Mouse (Mus musculus) C2C12 (cell line): ENCODE measurements around the gene B3gnt3. TPM values are rescaled to one million over a fixed set of nuclear protein-coding genes. Genes with fewer than 3 reads are reported as not detected.
A peak's percentile ranks its signal among the peaks of the same experiment; 100 is the strongest.

Source experiments
- H3K27me3 ChIP-seq: one replicate; pipeline ENCODE4 v1.6.1; 2011; ENCODE audit not compliant: control insufficient read depth, insufficient read depth, insufficient read length
- H3K36me3 ChIP-seq: one replicate; pipeline ENCODE4 v1.6.1; 2011; ENCODE audit not compliant: control insufficient read depth, insufficient read depth
- H3K4me3 ChIP-seq: one replicate; pipeline ENCODE4 v1.5.1; 2011; ENCODE audit warnings: mild to moderate bottlenecking, control low read depth; ENCODE audit not compliant: poor library complexity, insufficient read depth, severe bottlenecking
- H3K79me2 ChIP-seq: one replicate; pipeline ENCODE4 v1.6.1; 2011; ENCODE audit not compliant: control insufficient read depth, insufficient read depth
- H3K79me3 ChIP-seq: one replicate; pipeline ENCODE4 v1.6.1; 2011; ENCODE audit warnings: low read depth, control low read depth
- H3ac ChIP-seq: one replicate; pipeline ENCODE3; 2011; ENCODE audit warnings: low read depth; ENCODE audit not compliant: control insufficient read depth, insufficient read length
- CEBPB ChIP-seq: IDR thresholded peaks from one replicate; pipeline ENCODE4 v1.6.1; 2011; ENCODE audit warnings: low read depth, mild to moderate bottlenecking, control low read depth, moderate library complexity
- CTCF ChIP-seq: IDR thresholded peaks from one replicate; pipeline ENCODE4 v1.5.1; 2011; ENCODE audit not compliant: control insufficient read depth, insufficient read depth, insufficient read length
- FOSL1 ChIP-seq: IDR thresholded peaks from one replicate; pipeline ENCODE4 v1.8.0; 2011; ENCODE audit warnings: mild to moderate bottlenecking, low read length; ENCODE audit not compliant: poor library complexity, insufficient read depth, severe bottlenecking
- MAX ChIP-seq: IDR thresholded peaks from one replicate; pipeline ENCODE4 v1.6.1; 2011; ENCODE audit warnings: mild to moderate bottlenecking, control low read depth
- MYOD1 ChIP-seq: IDR thresholded peaks from one replicate; pipeline ENCODE4 v1.6.1; 2011; ENCODE audit warnings: low read depth; ENCODE audit not compliant: control insufficient read depth, insufficient read length
- MYOG ChIP-seq: IDR thresholded peaks from one replicate; pipeline ENCODE4 v1.6.1; 2011; ENCODE audit not compliant: control insufficient read depth, insufficient read length; ENCODE audit errors: extremely low read depth
- USF1 ChIP-seq: IDR thresholded peaks from one replicate; pipeline ENCODE4 v1.6.1; 2011; ENCODE audit warnings: low read depth, mild to moderate bottlenecking, control low read depth, moderate library complexity
- polyA plus RNA-seq: library from polyadenylated mRNA; unstranded; fragments of >200 nt; fragmentation: generic; extraction: Trizol; gene quantifications from one replicate; pipeline ENCODE4 v1.2.1, GENCODE M21; 2012; ENCODE audit warnings: missing spikeins

B3gnt3 gene
- polyA plus RNA-seq, 1 experiment, result 0.02 TPM

GRCm38 (mm10) chr8:71660325-71661120, 41.1 kb downstream of the B3gnt3 start:
- Histone ChIP-seq H3K36me3 (no peaks in the 10 kb centered on the region), H3K27me3 (peaks cover 3% of the 10 kb centered on the region), H3ac (no peak overlapping the region), H3K4me3 (no peak overlapping the region), H3K79me3 (no peaks in the 10 kb centered on the region), H3K79me2 (no peaks in the 10 kb centered on the region)
- TF ChIP-seq CEBPB (no peak), MYOD1 (no peak), CTCF (peak; percentile 78)

- Histone ChIP-seq H3K79me3 (no peaks in the 10 kb centered on the region), H3K79me2 (no peaks in the 10 kb centered on the region), H3K36me3 (no peaks in the 10 kb centered on the region), H3K27me3 (peaks cover 5% of the 10 kb centered on the region), H3K4me3 (no peak overlapping the region), H3ac (no peak overlapping the region)
- TF ChIP-seq USF1 (no peak), CTCF (no peak), FOSL1 (no peak), MYOD1 (no peak)
These were observed 41.8 kb downstream of the B3gnt3 start for GRCm38 (mm10) chr8:71659751-71660150.

- Histone ChIP-seq H3K4me3 (no peak overlapping the region), H3ac (no peak overlapping the region), H3K36me3 (no peaks in the 10 kb centered on the region), H3K27me3 (peaks cover 11% of the 10 kb centered on the region), H3K79me3 (no peaks in the 10 kb centered on the region), H3K79me2 (no peaks in the 10 kb centered on the region)
- TF ChIP-seq USF1 (no peak), MAX (no peak), CEBPB (no peak), MYOG (no peak), MYOD1 (no peak), FOSL1 (no peak), CTCF (no peak)
These were observed 43.0 kb downstream of the B3gnt3 start for GRCm38 (mm10) chr8:71658515-71659049.

- Histone ChIP-seq H3K79me2 (no peaks in the 10 kb centered on the region), H3K4me3 (no peak overlapping the region)
These were observed 43.8 kb downstream of the B3gnt3 start for GRCm38 (mm10) chr8:71657816-71658215.

GRCm38 (mm10) chr8:71654600-71654999, 47.0 kb downstream of the B3gnt3 start:
- TF ChIP-seq USF1 (no peak), MYOG (no peak), FOSL1 (no peak), MAX (no peak), CTCF (no peak), CEBPB (no peak), MYOD1 (no peak)
- Histone ChIP-seq H3K27me3 (peaks cover 42% of the 10 kb centered on the region), H3K79me3 (no peaks in the 10 kb centered on the region), H3K79me2 (no peaks in the 10 kb centered on the region), H3K36me3 (no peaks in the 10 kb centered on the region), H3ac (no peak overlapping the region), H3K4me3 (no peak overlapping the region)

More at GRCm38 (mm10) chr8:71657816-71658215, 43.8 kb downstream of the B3gnt3 start:
- H3K36me3 ChIP-seq, result no peaks in the 10 kb centered on the region
- TF ChIP-seq MAX, result no peak
- no peak for TF ChIP-seq CTCF
- no peak for TF ChIP-seq MYOG
- TF ChIP-seq MYOD1, result no peak
- TF ChIP-seq FOSL1, result no peak
- no peak for TF ChIP-seq USF1
- no peak for TF ChIP-seq CEBPB
- peaks cover 16% of the 10 kb centered on the region for H3K27me3 ChIP-seq
- H3ac ChIP-seq, result no peak overlapping the region
- H3K79me3 ChIP-seq, result no peaks in the 10 kb centered on the region

- Histone ChIP-seq H3K27me3 (peaks cover 24% of the 10 kb centered on the region), H3K79me2 (no peaks in the 10 kb centered on the region), H3K4me3 (no peak overlapping the region), H3K79me3 (no peaks in the 10 kb centered on the region), H3K36me3 (no peaks in the 10 kb centered on the region), H3ac (no peak overlapping the region)
- no peak for TF ChIP-seq USF1
- TF ChIP-seq CTCF, result no peak
- TF ChIP-seq MYOG, result no peak
- no peak for TF ChIP-seq CEBPB
- no peak for TF ChIP-seq MYOD1
- TF ChIP-seq FOSL1, result no peak
- no peak for TF ChIP-seq MAX
These were observed 56.1 kb downstream of the B3gnt3 start for GRCm38 (mm10) chr8:71645510-71645909.

Other genes with a start within 250 kb of the B3gnt3 start
- 73.6 TPM for gene Abhd8, start 238.1 kb downstream of the B3gnt3 start, polyA plus RNA-seq
- 121 TPM for gene Mrpl34, start 236.8 kb downstream of the B3gnt3 start, polyA plus RNA-seq
- gene Dda1, start 232.6 kb downstream of the B3gnt3 start, polyA plus RNA-seq, result 104 TPM
- gene Ano8, start 215.8 kb downstream of the B3gnt3 start, polyA plus RNA-seq, result 22.1 TPM
- gene Gtpbp3, start 213.7 kb downstream of the B3gnt3 start, polyA plus RNA-seq, result 21.4 TPM
- gene Plvap, start 190.0 kb downstream of the B3gnt3 start, polyA plus RNA-seq, result 0.07 TPM
- gene Ccdc194, start 176.1 kb downstream of the B3gnt3 start, polyA plus RNA-seq, result 0.01 TPM
- 12.1 TPM for gene Bst2, start 164.3 kb downstream of the B3gnt3 start, polyA plus RNA-seq
- 70.7 TPM for gene Mvb12a, start 158.9 kb downstream of the B3gnt3 start, polyA plus RNA-seq
- 0.18 TPM for gene Tmem221, start 142.9 kb downstream of the B3gnt3 start, polyA plus RNA-seq
- gene Nxnl1, start 135.2 kb downstream of the B3gnt3 start, polyA plus RNA-seq, result 0.02 TPM
- 57.5 TPM for gene Slc27a1, start 132.9 kb downstream of the B3gnt3 start, polyA plus RNA-seq
- gene Pgls, start 109.6 kb downstream of the B3gnt3 start, polyA plus RNA-seq, result 231 TPM
- 2.4 TPM for gene Fam129c, start 104.1 kb downstream of the B3gnt3 start, polyA plus RNA-seq
- gene Colgalt1, start 90.8 kb downstream of the B3gnt3 start, polyA plus RNA-seq, result 72.3 TPM
- gene Unc13a, start 30.0 kb downstream of the B3gnt3 start, polyA plus RNA-seq, result 1.5 TPM
- 1.2 TPM for gene Jak3, start 25.5 kb downstream of the B3gnt3 start, polyA plus RNA-seq
- 0.14 TPM for gene Insl3, start 12.6 kb downstream of the B3gnt3 start, polyA plus RNA-seq
- not detected for gene Fcho1, start 23.9 kb upstream of the B3gnt3 start, polyA plus RNA-seq
- 0.33 TPM for gene Zfp709, start 180.2 kb upstream of the B3gnt3 start, polyA plus RNA-seq
- 0.48 TPM for gene Zfp882, start 206.8 kb upstream of the B3gnt3 start, polyA plus RNA-seq
- 3.6 TPM for gene Zfp617, start 206.8 kb upstream of the B3gnt3 start, polyA plus RNA-seq
- 5.1 TPM for gene Zfp961, start 249.2 kb upstream of the B3gnt3 start, polyA plus RNA-seq